Mouse (Mus musculus) ovary, postnatal 36 days (tissue): Measurements from ENCODE around the gene Usp9y.

Experiments
- DNase-seq: peaks from one replicate; pipeline ENCODE4 v3.0.0; 2022; ENCODE audit warnings: low spot score, mixed read lengths

Gene Usp9y

DNA sequence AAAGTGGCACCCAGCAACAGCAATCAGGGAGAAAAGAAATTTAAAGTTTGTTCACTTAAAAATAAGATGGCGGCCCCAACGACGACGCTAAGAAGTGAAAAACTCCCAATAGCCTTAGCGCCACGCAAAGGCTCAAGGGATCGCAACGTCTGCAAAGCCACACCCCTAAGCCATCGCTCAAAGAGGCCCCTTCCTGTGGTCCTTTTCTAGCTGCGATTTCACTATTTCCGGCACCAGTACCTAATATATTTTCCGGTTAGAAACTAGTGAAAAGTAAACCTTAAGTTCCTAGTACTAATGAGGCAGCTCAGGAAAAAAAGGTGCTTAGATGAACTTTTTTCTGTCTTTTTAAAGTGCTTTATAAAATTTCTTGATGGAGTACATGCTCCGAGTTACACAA is at the start of gene Usp9y:
Gene Usp9y, minus strand, starts transcription at position 101 of the 400 bp plus-strand sequence.
- no peak for DNase-seq

GRCm38 (mm10) chrY:1293708-1294107 is 165.9 kb downstream of the Usp9y start:
- no peak for DNase-seq

DNA sequence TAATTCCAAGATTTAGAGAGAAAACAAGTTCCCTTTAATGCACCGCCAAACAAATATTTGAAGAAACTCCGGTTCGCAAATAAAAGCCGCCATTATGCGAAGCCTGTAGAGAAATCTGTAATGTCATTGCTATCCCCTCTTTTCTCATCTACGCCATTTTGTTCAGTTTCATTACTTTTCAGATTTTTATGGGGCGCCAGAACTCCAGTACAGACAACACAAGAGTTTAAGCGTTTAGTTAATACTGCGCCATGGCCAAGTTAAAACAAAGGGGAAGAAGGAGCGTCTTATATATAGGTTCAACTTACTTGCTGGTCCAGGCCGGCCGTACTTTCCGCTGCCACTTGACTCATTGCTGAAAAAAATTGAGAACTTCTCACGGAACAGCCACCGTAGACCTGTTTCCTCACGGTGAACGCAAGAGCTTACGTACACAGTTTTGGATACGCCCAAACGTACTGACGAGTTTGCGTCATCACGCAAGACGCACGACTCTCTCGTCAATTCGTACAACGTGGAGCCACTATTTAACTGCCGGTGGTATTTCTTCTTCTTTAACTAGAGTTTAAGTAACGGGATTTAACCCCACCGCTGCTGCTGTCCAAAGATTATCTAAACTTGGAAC is 173.3 kb downstream of the Usp9y start, which contains the start of gene Ddx3y:
Gene Ddx3y, minus strand, starts transcription at position 459 of the 625 bp plus-strand sequence.
- DNase-seq = no peak

- DNase-seq = no peak
These were observed 173.8 kb downstream of the Usp9y start for GRCm38 (mm10) chrY:1285735-1286134.
